Mouse (Mus musculus): ENCODE measurements at regions not wholly inside any gene's neighbourhood (a gene's known extent, or its start where the extent isn't known, plus 50 kb on each side); places are given as distances from the start of the nearest gene placed in this dataset.
"Not testable (repeated sequence)": the region's sequence is repeated elsewhere in the genome, so short reads cannot be mapped to it uniquely, and the experiment has no call there.

DNA sequence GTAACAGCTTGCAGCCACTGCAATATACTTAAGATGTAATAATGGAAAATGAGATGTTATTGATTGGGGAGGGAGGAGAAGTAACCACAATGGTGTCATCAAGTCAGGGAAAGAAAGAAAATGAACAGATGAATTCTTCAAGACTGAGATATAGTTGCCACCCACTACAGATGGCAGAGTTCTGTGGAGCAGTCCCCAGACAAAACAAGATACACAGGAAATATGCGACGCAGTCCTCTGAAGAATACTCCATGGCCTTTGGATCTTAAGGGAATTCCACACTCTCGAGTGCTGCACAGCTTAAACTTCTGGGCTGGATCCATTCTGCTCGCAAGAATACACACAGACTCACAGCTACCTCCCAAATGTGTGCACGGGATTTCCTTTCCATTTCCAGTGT is 113.4 kb downstream of the Sox4 start:
- TF ChIP-seq POLR2A (IDR thresholded peaks at IDR 0.05; ENCODE audit: extremely low read depth, insufficient read depth, low read length) (no peak), CTCF (IDR thresholded peaks at IDR 0.05; ENCODE audit: low read depth, low read length) (no peak)
- Histone ChIP-seq H3K36me3 (ENCODE audit: control insufficient read depth, insufficient read depth, low read length) (no peaks in the 10 kb centered on the region), H3K79me2 (ENCODE audit: control insufficient read depth, insufficient read depth, low read length) (no peaks in the 10 kb centered on the region), H3K27ac (replicated peaks; ENCODE audit: insufficient read depth, low read depth, low read length) (no peak overlapping the region), H3K27me3 (ENCODE audit: control insufficient read depth, insufficient read depth, low read length) (no peaks in the 10 kb centered on the region), H3K4me1 (ENCODE audit: control insufficient read depth, insufficient read depth, low read length) (no peaks in the 10 kb centered on the region), H3K4me3 (ENCODE audit: insufficient read depth, low read depth, low read length) (no peak overlapping the region), H3K9ac (ENCODE audit: low read depth, low read length) (no peak overlapping the region)
- no peak for DNase-seq (ENCODE audit: extremely low read depth, low read depth, low spot score)
- WGBS: 88% methylated on average over 5 of the region's 5 CpGs

DNA sequence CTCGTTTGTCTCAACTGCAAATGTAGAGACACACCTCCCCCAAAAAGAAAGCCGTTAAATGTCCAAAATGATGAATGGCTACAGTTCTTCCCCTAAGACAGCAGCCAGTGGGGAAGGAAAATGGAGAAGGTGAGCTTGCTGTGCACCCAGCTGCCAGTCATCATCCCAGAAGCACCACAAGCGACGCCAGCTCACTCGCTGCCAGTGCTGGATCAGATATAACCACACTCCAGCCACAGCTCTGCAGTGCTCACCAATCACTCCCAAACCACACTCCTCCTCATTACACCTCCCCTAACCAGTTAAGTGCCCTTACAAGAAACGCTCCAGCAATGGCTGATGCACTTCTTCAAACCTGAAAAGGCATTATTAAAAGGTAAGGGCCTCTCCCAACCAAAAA is 114.4 kb downstream of the Sox4 start:
- TF ChIP-seq POLR2A (IDR thresholded peaks at IDR 0.05; ENCODE audit: extremely low read depth, insufficient read depth, low read length): no peak
- no peak for TF ChIP-seq CTCF (IDR thresholded peaks at IDR 0.05; ENCODE audit: low read depth, low read length)
- WGBS: 80% methylated on average over 6 of the region's 6 CpGs

DNA sequence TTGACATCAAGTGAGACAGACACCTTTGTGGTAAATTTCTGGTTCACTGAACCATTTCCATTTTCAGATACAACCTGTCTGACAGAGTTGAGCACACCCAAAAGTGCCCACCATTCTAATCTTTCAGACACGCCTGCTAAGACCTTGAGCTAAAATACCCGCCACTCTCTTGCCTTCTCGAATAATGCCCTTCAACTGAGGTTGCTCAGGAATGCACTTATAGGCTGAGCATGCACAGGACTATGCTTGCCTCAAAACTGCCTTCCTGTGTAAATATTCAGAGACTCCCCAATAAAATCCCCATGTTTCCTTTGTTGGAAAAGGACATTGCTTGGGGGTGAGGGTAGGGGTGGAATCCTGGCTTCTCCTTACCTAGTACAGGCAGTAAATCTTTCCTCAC is 115.3 kb downstream of the Sox4 start:
- Histone ChIP-seq H3K4me1 (ENCODE audit: control insufficient read depth, insufficient read depth, low read length) (no peaks in the 10 kb centered on the region), H3K27ac (replicated peaks; ENCODE audit: insufficient read depth, low read depth, low read length) (no peak overlapping the region), H3K27me3 (ENCODE audit: control insufficient read depth, insufficient read depth, low read length) (no peaks in the 10 kb centered on the region), H3K79me2 (ENCODE audit: control insufficient read depth, insufficient read depth, low read length) (no peaks in the 10 kb centered on the region), H3K9ac (ENCODE audit: low read depth, low read length) (no peak overlapping the region), H3K36me3 (ENCODE audit: control insufficient read depth, insufficient read depth, low read length) (no peaks in the 10 kb centered on the region), H3K4me3 (ENCODE audit: insufficient read depth, low read depth, low read length) (no peak overlapping the region)
- TF ChIP-seq POLR2A (IDR thresholded peaks at IDR 0.05; ENCODE audit: extremely low read depth, insufficient read depth, low read length): no peak
- no peak for TF ChIP-seq CTCF (IDR thresholded peaks at IDR 0.05; ENCODE audit: low read depth, low read length)
- 89% methylated on average over 3 of the region's 3 CpGs for WGBS
- no peak for DNase-seq (ENCODE audit: extremely low read depth, low read depth, low spot score)

More for the DNA sequence above, 114.4 kb downstream of the Sox4 start:
- H3K79me2 ChIP-seq (ENCODE audit: control insufficient read depth, insufficient read depth, low read length): no peaks in the 10 kb centered on the region
- H3K4me3 ChIP-seq (ENCODE audit: insufficient read depth, low read depth, low read length): no peak overlapping the region
- no peaks in the 10 kb centered on the region for H3K27me3 ChIP-seq (ENCODE audit: control insufficient read depth, insufficient read depth, low read length)
- H3K27ac ChIP-seq (replicated peaks; ENCODE audit: insufficient read depth, low read depth, low read length): no peak overlapping the region
- no peak overlapping the region for H3K9ac ChIP-seq (ENCODE audit: low read depth, low read length)
- DNase-seq (ENCODE audit: extremely low read depth, low read depth, low spot score): no peak
- no peaks in the 10 kb centered on the region for H3K4me1 ChIP-seq (ENCODE audit: control insufficient read depth, insufficient read depth, low read length)
- H3K36me3 ChIP-seq (ENCODE audit: control insufficient read depth, insufficient read depth, low read length): no peaks in the 10 kb centered on the region

DNA sequence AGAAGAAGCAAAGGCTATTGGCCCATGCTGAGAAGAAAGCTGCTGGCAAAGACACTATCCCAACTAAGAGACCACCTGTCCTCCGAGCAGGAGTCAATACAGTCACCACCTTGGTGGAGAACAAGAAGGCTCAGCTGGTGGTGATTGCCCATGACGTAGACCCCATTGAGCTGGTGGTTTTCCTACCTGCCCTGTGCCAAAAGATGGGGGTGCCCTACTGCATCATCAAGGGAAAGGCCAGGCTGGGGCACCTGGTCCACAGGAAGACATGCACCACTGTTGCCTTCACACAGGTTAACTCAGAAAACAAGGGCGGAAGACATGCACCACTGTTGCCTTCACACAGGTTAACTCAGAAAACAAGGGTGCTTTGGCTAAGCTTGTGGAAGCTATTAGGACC is 116.3 kb downstream of the Sox4 start:
- not testable (repeated sequence) for H3K27me3 ChIP-seq (ENCODE audit: control insufficient read depth, insufficient read depth, low read length); H3K4me1 ChIP-seq (ENCODE audit: control insufficient read depth, insufficient read depth, low read length); DNase-seq (ENCODE audit: extremely low read depth, low read depth, low spot score); H3K27ac ChIP-seq (replicated peaks; ENCODE audit: insufficient read depth, low read depth, low read length); H3K36me3 ChIP-seq (ENCODE audit: control insufficient read depth, insufficient read depth, low read length); H3K4me3 ChIP-seq (ENCODE audit: insufficient read depth, low read depth, low read length); H3K79me2 ChIP-seq (ENCODE audit: control insufficient read depth, insufficient read depth, low read length); H3K9ac ChIP-seq (ENCODE audit: low read depth, low read length)
- WGBS: 93% methylated on average over 3 of the region's 3 CpGs

DNA sequence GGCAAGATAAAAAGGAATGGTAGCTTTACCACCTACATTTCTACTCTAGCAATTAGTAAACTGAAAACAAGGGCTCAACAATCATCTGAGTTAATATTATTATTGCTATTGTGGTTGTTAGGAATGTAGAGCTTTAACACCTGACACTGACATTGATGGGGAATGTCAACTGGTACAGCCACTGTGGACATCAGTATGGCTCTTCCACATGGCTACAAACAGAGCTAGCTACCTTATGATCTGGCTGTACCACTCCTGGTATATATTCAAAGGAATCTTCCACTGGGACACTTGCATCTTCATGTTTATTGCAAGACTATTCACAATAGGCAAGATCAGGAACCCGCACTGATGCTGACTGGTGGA is 119.8 kb downstream of the Sox4 start:
- DNase-seq (ENCODE audit: extremely low read depth, low read depth, low spot score): no peak
- no peak for TF ChIP-seq POLR2A (IDR thresholded peaks at IDR 0.05; ENCODE audit: extremely low read depth, insufficient read depth, low read length)
- no peak for TF ChIP-seq CTCF (IDR thresholded peaks at IDR 0.05; ENCODE audit: low read depth, low read length)
- Histone ChIP-seq H3K36me3 (ENCODE audit: control insufficient read depth, insufficient read depth, low read length) (no peaks in the 10 kb centered on the region), H3K9ac (ENCODE audit: low read depth, low read length) (no peak overlapping the region), H3K4me1 (ENCODE audit: control insufficient read depth, insufficient read depth, low read length) (no peaks in the 10 kb centered on the region), H3K79me2 (ENCODE audit: control insufficient read depth, insufficient read depth, low read length) (no peaks in the 10 kb centered on the region), H3K4me3 (ENCODE audit: insufficient read depth, low read depth, low read length) (no peak overlapping the region), H3K27ac (replicated peaks; ENCODE audit: insufficient read depth, low read depth, low read length) (no peak overlapping the region), H3K27me3 (ENCODE audit: control insufficient read depth, insufficient read depth, low read length) (no peaks in the 10 kb centered on the region)
- 95% methylated on average over 1 of the region's 1 CpGs for WGBS

DNA sequence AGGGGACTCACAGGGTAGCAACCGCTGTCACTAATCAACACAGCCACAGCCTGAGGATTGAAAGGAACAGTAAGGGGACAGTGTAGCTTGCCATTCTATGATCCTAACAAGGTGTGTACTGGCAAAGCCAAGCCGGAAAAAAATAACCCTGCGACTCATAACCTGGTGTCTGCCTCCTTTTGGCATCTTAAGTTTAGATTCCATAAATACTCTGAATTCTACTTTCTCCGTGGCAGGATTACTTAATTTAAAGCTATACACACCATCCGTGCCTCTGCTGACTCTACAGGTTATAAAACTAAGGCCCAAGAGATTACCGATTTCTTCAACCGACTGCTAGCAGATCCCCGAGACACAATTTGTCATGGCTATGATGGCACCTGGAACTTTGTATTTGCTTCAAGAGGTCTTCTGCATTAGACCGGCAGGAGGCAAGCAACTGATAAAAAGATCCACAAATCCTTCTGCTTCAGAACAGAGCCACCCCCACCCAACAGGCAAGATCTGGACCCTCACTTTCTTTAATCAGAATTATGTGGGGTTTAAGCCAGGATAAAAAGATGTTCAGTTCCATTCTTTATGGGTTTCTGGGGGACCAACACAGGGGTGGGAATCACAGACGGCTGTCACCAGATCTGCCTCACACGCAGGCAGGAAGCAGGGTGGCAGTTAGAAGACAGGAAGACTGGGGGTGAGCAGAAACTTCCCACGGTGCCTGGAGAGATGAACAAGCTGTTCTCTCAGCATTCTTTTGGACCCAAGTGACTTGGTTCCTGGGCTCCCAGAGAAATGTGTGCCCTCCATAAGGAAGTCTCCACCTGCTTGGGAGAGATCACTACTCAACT is 120.4 kb downstream of the Sox4 start:
- TF ChIP-seq POLR2A (IDR thresholded peaks at IDR 0.05; ENCODE audit: extremely low read depth, insufficient read depth, low read length): no peak
- TF ChIP-seq CTCF (IDR thresholded peaks at IDR 0.05; ENCODE audit: low read depth, low read length): no peak
- no peak for DNase-seq (ENCODE audit: extremely low read depth, low read depth, low spot score)
- no peak overlapping the region for H3K9ac ChIP-seq (ENCODE audit: low read depth, low read length)
- H3K4me3 ChIP-seq (ENCODE audit: insufficient read depth, low read depth, low read length): no peak overlapping the region
- WGBS: 73% methylated on average over 12 of the region's 12 CpGs
- H3K36me3 ChIP-seq (ENCODE audit: control insufficient read depth, insufficient read depth, low read length): no peaks in the 10 kb centered on the region
- H3K27ac ChIP-seq (replicated peaks; ENCODE audit: insufficient read depth, low read depth, low read length): no peak overlapping the region
- no peaks in the 10 kb centered on the region for H3K79me2 ChIP-seq (ENCODE audit: control insufficient read depth, insufficient read depth, low read length)
- H3K4me1 ChIP-seq (ENCODE audit: control insufficient read depth, insufficient read depth, low read length): no peaks in the 10 kb centered on the region
- no peaks in the 10 kb centered on the region for H3K27me3 ChIP-seq (ENCODE audit: control insufficient read depth, insufficient read depth, low read length)
